Mouse (Mus musculus) lung, postnatal 25 days (tissue): Measurements from ENCODE around the gene Sh3bgrl2.
"Not testable (repeated sequence)": the region's sequence is repeated elsewhere in the genome, so short reads cannot be mapped to it uniquely, and the experiment has no call there.

Source experiments
- DNase-seq: peaks from one replicate; pipeline ENCODE4 v3.0.0; 2022; ENCODE audit warnings: low spot score

The Sh3bgrl2 gene

DNA sequence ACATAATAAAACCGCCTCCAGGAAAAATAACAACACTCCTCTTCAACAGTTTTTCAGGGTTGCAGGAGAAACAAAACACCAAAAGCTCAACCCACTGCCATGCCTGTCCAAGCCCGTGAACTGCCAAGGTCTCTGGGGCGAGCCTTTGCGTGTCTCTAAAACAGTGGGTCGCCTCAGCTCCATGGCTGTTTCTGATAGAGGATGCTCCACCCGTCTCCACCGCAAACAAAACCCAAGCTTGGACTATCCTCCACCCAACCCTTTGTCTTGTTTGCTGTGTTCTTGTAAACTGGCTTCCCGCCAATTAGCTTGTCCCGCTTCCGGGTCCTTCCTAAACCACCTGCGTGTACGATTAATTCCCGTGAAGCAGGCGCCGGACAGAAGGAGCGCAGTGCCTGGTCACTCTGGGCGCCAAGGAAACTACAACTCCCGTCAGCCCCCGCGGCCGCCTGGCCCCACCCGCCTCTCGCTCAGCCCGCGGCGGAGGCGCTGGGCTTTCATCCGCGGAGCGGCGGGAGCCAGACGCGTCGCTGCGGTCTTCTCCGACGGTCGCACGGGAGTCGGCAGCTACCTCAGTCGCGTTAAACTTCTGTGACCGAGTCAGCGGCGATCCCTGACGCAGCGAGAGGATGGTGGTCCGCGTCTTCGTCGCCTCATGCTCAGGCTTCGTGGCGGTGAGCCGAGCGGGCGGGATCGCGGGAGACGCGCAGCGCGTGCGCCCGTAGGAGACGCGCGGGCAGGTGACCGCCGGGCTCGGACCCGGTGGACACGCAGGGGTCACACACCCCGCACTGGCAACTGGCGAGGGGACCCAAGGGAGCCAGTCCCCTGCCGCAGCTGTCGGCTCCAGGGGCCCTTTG, at the start of gene Sh3bgrl2:
Gene Sh3bgrl2, plus strand, starts transcription at position 498 of the 860 bp plus-strand sequence.
- peak; percentile 78 for DNase-seq

DNA sequence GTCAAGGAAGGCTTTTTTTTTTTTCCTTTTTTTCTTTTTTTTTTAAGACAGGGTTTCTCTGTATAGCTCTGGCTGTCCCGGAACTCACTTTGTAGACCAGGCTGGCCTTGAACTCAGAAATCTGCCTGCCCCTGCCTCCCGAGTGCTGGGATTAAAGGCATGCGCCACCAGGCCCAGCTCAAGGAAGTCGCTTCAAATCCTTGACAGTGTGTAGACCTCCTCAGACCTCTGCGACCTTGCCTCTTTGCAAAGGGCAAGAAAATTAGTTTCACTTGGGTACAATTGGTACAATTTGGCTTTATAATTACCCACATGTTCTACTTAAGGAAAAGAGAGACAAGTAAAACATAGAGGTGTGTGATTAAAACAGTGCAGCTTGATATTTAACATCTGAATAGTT, 29.0 kb upstream of the Sh3bgrl2 start:
- not testable (repeated sequence) for DNase-seq

DNA sequence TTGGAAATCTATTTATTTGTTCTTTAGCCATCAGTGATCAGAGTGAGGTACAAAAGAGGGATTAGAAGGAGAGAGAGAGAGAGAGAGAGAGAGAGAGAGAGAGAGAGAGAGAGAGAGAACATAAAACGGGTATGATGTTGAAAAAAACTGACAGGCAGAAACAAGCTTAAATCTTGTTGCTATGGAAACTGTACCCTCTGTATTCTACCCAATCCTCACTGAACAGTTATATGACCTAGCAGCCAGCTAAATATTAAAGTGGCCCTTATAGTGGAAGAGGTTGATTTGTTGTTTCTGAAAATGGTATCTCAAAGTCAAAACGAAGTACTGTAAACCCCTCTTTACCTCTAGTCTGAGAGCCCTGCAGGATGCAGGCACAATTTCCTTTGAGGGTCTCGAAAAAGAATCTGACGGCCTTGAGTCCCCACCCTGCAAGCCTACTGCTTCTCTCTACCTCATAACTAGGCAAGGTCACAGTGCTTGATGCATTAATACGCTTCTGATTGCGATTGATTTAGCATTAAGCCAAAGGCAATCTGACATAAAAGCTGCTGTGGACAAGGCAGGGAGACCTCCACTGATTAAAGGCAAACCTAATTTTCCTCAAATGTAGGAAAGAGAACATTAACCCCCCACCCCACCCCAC, 28.5 kb upstream of the Sh3bgrl2 start:
- no peak for DNase-seq

DNA sequence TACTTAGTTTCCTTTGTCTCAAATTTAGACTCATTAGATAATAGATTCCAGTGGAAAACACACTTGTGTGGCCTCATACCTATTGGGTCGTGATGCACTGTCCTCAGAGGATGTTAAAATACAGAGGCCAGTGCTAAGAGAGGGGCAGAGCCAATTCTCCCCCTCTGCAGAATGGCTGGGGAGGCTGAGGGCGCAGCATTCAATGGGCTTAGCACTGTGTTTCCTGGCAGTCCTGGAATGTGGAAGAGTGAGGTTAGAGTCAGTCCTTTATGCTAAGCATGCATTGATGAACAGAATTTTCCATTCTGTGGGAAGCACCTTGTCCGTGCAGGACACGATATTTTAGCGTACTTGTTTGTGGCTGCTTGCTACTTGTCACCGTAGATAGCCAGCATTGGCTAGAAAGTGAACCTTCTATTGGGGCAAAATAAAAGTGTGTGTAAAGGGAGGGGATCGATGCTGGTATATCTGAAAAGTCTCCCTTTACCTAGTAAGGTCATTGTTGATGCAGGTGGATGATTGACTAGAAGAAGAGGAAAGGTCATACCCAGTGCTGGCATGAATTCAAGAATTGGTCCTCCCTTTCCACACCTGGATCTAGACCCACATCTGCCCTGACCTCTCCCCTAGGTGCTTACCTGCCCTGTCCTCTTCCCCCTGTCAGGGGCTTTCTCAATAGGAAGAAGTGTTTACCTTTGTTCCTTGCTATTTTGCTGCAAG, 20.6 kb upstream of the Sh3bgrl2 start:
- no peak for DNase-seq

DNA sequence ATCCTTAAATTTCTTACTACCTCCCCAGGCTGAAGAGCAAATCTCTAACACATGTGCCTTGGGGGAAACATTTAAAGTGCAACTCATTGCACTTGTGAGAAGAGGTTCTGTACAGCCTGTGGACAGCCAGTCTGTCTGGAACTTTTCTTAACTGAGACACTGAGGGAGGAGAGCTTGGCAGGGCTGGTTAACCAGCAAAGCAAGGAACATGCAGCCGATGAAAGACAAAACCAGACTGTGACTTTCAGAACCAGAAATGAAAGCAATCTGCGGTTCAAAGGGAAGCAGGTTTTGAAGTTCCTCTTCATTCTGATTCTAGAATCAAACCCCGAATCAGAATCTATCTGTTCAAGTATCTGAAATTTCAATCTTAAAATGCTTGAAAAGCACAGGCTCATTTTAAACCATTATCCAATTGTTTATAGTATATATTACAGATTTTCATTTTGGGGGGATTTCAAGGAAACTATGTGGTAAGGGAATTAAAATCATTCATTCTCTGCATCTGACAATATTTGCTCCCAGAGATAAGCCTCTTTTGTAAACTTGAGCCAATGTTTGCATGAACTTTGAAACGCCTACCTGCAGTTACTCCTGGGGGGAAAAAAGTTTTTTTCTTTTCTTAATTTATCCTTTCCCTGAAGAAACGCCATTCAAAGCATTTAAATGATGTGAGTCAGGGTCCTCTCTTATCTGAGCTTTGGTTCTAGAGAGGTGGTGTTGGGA, 14.9 kb upstream of the Sh3bgrl2 start:
- no peak for DNase-seq

DNA sequence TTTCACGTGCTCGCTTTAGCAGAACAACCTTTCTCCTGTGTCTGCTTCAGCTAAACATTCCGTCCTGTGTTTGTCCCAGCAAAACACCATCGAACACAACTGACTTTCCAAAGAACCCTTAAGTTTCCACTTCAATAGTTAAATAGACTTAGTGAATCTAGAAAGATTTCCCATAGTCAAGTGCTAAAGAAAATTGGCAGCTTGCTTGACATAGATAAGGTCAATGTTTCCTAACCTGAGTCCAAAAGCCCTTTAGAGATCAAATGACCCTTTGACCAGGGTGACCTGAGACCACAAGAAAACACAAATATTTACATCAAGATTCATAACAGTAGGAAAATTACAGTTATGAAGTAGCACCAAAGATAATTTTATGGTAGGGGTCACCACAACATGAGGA, 11.2 kb upstream of the Sh3bgrl2 start:
- DNase-seq, result no peak

DNA sequence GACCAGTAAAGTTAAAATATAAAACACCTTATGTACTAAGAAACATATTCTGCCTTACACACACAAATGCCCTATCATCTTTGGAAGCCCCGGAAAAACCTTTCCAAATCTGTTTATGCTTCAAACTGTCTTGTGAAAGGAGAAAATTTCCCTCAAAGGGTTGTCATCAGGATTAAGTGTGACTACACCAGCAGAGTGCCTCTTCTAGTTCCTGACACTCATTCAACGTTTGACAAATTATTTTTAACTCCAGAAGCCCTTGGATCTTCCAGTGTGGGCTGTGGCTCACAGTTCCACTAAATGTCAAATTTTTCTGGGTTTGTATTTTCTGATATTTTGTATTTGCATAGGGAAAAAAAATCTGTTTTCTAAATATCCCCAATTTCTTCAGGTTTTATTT, 10.6 kb upstream of the Sh3bgrl2 start:
- no peak for DNase-seq

DNA sequence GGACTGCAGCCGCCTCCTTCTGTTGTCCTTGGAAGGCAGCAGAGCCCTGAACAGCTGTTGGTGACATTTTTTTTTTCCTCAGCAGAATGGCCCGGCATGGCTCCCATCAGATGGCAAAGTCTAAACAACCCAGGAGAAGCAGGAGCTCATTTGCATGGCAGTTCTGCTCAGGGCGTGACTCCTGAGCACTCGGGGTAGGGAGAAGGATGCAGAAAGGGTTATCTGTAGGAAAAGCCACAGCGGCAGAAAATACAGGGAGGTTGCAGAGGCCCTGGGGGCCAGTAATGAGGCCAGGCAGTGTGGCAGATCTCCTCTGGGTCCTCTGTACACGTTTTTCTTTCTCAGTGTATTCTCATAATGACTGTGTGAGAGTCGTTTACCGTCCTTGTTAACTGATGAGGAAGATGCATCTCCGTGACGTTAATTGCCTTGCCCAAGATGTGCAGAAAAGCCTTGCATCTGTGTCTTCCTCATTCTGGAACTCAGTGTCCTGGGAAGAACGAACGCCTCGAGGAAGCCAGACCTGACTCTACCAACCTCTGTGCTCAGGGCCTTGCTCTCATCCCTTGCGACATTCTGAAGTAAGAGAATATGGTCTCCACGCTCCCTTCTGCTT, 10.1 kb upstream of the Sh3bgrl2 start:
- DNase-seq, result no peak

DNA sequence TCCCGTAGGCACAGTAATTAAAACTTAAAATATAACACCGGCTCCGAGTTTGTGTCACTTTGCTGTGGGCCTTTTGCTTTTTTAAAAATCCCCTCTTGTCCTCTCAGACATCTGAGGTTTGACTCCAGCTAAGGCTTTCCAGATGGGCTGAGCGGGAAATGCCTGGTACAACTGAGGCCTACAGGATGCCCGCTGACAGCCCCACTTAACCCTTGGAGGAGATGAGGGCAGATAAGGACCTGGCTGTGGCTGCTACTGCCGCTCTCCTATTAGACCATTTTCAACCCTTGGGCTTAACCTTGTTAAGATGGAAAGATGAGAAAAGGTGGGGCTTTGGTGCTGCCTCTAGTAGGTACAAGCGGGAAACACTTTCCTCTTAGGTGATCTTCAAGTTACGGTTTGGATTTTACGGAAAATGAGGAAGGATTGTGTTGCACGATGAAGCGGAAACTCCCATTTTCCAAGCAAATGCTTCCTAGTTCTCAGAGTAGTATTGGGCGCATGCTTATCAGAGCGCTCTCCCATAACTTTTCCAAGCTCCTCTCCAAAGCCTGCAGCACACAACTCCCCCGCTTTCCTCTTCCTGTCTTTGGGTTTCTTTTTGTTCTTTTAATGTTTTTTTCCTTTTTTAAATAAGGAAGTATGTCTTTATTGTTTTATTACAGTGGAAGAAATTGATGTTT, 8.2 kb upstream of the Sh3bgrl2 start:
- DNase-seq, result no peak

DNA sequence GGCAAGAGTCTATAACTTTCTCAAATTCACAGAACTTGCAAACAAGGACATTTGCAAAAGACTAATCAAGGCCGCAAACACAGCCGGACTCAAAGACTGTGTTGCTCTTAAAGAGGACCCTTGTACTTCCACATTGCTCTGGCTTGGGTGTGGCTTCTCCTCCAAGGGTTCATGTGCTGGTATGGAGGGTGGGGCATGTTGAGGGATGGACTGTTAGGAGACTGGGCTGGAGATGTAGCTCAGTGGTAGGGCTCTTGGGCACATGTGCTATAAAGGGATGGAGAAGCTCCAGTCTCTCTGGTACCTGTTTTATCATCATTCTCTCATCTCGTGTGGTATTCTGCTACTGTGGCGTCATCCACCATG, 7.7 kb upstream of the Sh3bgrl2 start:
- DNase-seq, result no peak

DNA sequence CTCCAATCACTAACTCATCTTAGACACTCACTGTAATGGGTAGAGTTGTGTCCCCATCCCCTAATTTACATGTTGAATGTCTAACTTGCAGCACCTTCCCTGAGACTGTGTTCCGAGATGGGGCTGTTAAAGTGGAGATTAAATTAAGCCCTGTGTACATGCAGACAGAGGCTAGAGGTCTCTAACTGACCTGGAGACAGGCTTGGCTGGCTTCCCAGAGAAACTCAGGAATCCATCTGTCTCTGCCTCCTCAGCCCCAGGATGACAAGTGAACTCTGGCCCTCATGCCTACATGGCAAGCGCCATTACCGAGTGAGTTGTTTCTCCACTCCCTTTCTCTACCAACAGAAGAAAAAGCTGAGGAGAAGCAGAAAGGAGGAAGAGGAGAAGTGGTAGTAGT, 7.2 kb upstream of the Sh3bgrl2 start:
- DNase-seq, result no peak

DNA sequence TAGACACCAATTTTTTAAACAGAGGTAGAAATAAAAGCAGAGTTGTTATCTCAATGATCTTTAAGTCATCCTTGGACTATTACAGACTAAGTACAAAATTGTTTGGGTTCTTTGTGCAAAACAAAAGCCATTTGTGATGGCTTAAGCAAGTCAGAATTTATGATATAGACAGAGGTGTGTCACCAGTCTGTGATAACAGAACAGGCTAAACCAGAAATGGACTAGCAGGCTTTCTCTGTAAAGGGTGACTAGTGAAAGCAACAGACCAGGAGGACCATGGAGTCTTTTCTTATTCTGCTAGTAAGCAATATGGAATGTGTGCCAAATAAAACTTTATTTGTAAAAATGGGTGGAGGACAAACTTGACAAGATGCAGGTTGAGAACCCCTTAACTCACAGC, 2.9 kb upstream of the Sh3bgrl2 start:
- no peak for DNase-seq

DNA sequence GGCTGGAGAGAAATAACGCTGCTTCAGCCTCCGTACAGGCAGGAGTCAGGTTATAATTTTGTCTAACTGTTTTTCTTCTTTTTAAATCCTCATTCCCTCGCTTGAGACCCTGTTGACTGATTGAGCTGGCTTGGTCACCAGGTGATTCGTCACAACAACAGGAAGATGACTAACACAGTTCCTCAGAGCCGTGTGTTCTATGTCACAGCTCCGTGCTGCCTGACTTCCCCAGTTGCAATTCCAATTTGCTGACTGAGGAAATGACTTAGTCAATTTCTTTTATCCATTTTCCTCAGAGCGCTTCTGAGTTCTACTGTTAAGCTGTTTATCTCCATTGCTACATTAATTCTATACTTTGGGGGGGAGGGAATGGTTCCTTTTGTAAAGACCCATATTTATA, 1.8 kb upstream of the Sh3bgrl2 start:
- no peak for DNase-seq

DNA sequence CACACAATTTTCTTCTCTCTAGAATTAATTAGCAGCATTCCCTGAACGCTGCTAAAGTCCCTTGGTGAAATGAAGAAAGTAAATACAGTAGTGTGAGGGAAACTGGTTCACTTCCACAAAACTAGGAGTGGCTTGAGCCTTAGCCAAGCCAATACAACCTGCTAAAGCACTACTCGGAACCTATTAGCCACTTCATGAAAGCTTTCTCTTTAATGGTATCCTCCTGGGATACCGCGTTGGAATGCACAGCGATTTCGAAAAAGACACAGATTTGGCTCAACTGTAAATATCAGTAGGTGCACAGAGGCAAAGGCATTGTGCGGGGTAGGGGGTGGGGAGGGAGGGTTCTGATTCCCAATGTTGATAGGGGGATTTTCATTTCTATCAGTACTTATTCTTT, 898 bp upstream of the Sh3bgrl2 start:
- no peak for DNase-seq

DNA sequence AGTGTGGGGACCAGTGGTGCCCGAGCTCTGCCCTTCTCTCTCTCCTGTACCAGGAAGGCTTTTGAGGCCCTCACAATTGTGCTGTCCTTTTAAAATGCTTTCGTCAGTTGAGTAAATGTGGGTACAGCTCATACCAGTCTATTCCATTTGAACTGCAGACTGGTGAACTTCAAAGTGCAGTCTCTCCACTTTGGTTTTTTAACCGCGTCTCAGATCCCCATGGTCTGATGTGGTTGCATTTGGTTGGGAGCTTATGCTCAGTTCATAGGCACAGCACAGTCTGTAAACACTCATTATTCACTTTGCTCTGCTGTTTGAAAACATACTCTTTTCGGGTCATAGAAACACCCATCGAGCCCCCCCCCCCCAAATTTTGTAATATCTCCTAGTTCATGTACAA, 1.7 kb downstream of the Sh3bgrl2 start:
- DNase-seq, result no peak

DNA sequence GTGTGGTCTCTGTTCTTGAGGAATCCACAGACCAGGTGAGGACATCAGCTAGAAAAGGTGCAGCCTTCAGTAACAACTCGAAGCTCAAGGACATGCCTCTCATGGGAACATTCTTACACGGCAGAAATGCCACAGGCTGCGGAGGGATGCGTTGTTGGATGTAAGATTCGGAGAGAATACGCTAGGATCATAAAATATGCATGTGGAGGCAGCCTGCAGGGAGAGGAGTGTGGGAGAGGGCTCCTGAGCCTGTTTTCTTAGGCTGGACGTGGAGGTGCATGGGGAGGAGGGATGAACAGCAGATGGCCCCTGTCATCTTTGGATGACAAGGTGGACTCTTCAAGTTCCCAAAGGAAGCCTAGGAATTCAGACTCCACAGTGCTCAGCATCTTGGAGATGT, 3.0 kb downstream of the Sh3bgrl2 start:
- DNase-seq, result no peak

DNA sequence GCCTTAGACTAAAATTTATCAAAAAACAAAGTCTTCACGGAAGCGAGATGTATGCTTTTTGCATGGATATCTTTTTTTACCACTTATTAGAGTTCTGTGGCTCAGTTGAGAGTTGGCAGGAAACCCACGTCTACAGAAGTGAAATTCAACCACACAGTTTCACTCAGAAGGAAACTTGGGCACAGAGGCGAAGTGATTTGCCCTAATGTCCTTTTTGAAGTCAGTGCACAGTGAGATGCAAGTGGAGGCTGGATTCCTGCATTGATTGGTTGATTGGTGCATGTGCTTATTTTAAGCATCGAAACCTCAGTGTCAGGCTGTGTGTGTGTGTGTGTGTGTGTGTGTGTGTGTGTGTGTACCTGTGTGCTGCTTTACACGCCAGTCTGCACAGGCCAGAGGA, 3.5 kb downstream of the Sh3bgrl2 start:
- DNase-seq, result no peak

DNA sequence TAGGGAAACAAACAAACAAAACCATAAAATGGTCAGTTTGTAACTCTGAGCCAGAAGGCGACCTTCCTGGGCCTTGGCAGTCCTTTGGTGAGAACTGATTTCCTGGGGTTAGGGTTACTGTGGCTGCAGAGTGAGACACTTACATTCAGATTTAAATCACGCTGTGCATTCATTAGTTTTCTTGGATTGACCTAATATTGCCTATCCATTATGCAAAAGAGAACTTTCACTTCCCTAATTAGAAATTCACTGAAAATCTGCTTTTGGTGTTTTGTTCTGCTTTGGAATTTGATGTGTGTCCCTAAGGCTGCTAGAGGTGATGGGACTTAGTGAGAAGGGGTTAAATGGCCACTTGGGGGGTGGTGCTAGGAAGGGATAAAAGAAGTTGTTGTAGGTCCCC, 7.5 kb downstream of the Sh3bgrl2 start:
- no peak for DNase-seq

DNA sequence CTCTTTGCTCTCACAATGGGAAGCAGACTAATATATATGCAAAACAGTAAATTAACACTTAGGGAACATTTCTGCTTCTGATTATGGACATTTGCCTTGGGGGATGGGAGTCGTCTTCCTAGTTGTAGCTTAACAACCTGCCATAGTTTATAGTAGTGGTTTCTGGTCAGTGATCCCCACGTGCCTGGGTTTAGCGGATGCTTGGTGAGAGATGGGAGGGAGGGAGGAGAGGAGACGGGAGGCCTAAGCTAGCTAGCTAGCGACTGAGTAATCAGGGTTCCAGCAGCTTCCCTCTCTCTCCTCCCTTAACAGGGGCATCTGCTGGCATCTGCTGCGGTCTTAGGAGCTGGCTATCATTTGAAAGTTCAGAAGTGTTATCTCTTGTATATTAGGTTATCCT, 8.1 kb downstream of the Sh3bgrl2 start:
- DNase-seq, result no peak

DNA sequence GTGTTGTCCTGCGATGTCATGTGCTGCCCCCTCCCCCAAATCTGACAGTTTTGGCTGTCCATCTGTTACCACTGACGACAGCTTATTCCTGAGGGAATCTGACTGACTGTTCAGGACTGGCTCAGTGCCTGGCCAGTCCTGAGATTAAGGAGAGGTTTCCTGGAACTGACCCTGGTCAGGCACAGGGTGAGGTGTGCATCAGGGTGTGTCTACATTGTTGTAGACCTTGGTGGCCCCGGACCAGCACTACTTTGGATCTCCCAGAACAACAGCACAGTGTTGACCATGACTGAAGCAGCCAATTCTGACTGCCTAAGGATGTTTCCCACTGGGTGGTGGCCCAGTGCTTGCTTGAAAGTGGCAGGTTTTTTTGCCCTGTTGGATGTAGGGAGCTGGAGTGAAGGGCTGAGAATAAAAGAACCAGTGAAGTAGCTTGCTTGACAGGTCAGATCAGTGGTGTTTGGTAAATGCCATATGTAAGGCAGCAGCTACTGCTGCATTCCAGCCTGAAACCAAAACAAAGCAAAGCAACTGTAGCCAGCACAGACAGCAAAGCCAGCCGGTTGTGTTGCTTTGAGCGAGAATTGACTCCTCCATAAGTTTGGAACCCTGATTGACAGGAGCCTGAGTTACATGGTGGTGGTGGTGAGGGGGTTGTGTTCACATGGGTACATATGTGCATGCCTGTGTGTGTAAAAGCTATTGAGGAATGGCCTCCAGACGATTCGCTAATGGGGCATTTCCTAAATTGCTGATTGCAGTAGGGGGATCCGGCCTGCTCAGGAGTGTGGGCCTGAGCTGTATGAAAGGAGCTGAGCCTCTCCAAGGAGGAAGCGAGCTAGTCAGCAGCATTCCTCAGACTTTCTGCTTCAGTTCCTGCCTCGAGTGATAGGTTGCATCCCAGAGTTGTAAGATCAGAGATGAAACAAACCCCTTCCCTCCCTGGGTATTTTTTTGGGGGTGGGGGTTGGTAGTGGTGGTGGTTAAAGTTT, 8.9 kb downstream of the Sh3bgrl2 start:
- DNase-seq, result peak; percentile 36
